Mouse (Mus musculus): ENCODE measurements around the gene Clec2d. TPM values are rescaled to one million over a fixed set of nuclear protein-coding genes. Genes with fewer than 3 reads are reported as not detected.

Clec2d gene
- polyA plus RNA-seq, 1 experiment, result 47.0 TPM

DNA sequence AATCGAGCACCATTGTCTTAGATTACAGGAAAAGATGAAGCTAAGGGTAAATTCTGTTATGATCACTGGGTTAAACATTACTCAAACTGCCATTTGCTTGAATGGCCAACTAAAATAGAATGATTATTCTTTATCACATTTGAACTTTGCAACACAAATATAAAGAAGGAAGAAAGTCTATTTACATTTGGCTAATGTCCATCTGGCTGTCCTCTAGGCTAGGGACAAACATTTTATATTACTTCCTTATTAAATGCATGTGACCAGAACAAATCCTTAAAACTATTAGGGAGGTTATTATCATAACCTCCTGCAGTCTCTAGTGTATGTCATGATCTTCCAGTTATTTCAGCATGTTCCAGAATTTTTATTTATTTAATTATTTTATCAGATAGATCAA is 33.1 kb downstream of the Clec2d start:
- H3K4me1 ChIP-seq (ENCODE audit: control insufficient read depth, insufficient read depth, insufficient read length), result peaks cover 16% of the 10 kb centered on the region
- no peak for DNase-seq (ENCODE audit: low read depth in 1 of 2, low spot score in 2 of 2)
- H3K27me3 ChIP-seq (ENCODE audit: control insufficient read depth, insufficient read depth, low read length), result no peaks in the 10 kb centered on the region
- 82% methylated on average over 1 of the region's 1 CpGs for WGBS
- no peak overlapping the region for H3K4me3 ChIP-seq (ENCODE audit: extremely low read depth, insufficient read depth, insufficient read length)
- no peak overlapping the region for H3K27ac ChIP-seq (ENCODE audit: insufficient read depth, low read length)
- TF ChIP-seq CTCF (IDR thresholded peaks at IDR 0.05; ENCODE audit: extremely low read depth, insufficient read depth, insufficient read length, insufficient replicate concordance) (no peak), POLR2A (IDR thresholded peaks at IDR 0.05; ENCODE audit: low read depth, low read length) (no peak)
- no peaks in the 10 kb centered on the region for H3K36me3 ChIP-seq (ENCODE audit: control insufficient read depth, insufficient read depth, low read length)

DNA sequence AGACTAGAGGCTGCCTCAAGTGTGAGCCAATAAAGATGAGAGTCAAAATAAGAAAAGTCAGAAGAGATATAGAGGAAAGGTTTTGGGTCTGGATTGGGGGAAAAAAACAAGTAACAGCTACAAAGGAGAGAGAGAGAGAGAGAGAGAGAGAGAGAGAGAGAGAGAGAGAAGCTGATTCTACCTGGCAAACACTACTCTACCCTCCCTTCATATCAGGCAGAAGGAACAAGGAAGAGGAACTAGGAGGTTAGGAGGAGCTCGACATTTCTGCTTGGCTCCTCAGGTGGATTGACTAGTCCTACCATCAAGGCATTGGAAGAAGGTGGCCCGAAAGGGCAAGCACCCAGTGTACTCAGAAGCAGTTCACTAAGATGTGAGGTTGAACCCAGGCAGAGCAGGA is 33.8 kb downstream of the Clec2d start:
- 60% methylated on average over 2 of the region's 2 CpGs for WGBS
- no peak overlapping the region for H3K4me3 ChIP-seq (ENCODE audit: extremely low read depth, insufficient read depth, insufficient read length)
- H3K4me1 ChIP-seq (ENCODE audit: control insufficient read depth, insufficient read depth, insufficient read length), result peaks cover 11% of the 10 kb centered on the region
- no peak for DNase-seq (ENCODE audit: low read depth in 1 of 2, low spot score in 2 of 2)
- H3K36me3 ChIP-seq (ENCODE audit: control insufficient read depth, insufficient read depth, low read length), result no peaks in the 10 kb centered on the region
- no peaks in the 10 kb centered on the region for H3K27me3 ChIP-seq (ENCODE audit: control insufficient read depth, insufficient read depth, low read length)
- TF ChIP-seq POLR2A (IDR thresholded peaks at IDR 0.05; ENCODE audit: low read depth, low read length) (no peak), CTCF (IDR thresholded peaks at IDR 0.05; ENCODE audit: extremely low read depth, insufficient read depth, insufficient read length, insufficient replicate concordance) (no peak)
- H3K27ac ChIP-seq (ENCODE audit: insufficient read depth, low read length), result 0 out of 2 replicates have a peak overlapping the region, but pooled peaks have one; percentile 45

DNA sequence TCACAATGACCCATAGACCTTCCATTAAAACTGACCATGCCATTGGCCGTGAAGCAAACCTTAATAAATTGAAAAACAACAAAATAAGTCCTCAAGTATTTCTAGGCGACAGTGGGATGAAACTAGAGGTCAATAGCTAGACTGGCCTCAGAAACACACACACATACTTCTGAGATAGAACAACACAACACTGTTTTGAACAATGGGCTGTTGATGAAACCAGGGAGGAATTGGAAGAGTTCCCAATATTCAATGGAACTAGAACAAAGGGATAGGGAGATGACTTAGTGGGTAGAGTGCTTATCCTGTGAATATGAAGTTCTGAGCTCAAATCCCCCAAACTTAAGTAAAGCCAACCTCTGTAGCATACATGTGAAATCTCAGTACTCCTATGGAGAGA is 34.6 kb downstream of the Clec2d start:
- no peaks in the 10 kb centered on the region for H3K27me3 ChIP-seq (ENCODE audit: control insufficient read depth, insufficient read depth, low read length)
- H3K27ac ChIP-seq (ENCODE audit: insufficient read depth, low read length), result no peak overlapping the region; the same call in 1 of the 2 replicates
- no peak for DNase-seq (ENCODE audit: low read depth in 1 of 2, low spot score in 2 of 2)
- no peaks in the 10 kb centered on the region for H3K36me3 ChIP-seq (ENCODE audit: control insufficient read depth, insufficient read depth, low read length)
- no peak for TF ChIP-seq POLR2A (IDR thresholded peaks at IDR 0.05; ENCODE audit: low read depth, low read length)
- no peak for TF ChIP-seq CTCF (IDR thresholded peaks at IDR 0.05; ENCODE audit: extremely low read depth, insufficient read depth, insufficient read length, insufficient replicate concordance)
- peaks cover 10% of the 10 kb centered on the region for H3K4me1 ChIP-seq (ENCODE audit: control insufficient read depth, insufficient read depth, insufficient read length)
- WGBS, result 88% methylated on average over 2 of the region's 2 CpGs
- no peak overlapping the region for H3K4me3 ChIP-seq (ENCODE audit: extremely low read depth, insufficient read depth, insufficient read length)

DNA sequence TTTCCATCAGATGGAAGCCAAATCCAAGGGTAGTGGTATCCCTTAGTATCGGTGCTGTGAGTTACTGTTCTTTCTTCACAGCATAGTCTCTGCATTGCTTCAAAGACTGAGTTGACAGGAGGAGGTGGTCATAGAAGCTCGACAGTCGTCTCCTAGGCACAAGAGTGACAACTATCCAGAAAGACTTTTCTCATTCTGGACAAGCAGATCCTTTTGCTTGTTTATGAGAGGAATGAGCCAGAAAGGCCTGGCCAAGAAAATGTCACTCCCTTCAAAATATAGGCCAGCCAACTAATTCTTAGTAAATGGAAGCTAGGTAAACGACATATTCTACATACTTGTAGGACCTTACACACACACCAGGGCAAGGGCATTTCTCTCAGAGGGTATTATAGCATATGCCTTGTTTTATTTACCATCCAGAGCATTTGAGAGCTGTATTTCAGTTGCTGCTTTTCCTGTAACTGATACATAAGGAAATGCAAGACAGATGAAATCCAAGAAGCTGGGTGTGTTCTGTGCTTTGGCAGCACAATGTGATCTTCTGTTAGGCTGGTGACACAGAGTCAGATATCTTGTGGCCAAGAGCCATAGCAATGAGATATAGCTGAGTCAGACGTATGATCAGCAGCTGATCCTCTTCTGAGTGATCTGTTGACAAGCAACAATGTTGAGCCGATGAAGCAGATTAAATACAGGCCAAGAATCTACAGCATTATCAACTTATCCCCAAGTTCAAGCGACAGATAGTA is 35.6 kb downstream of the Clec2d start:
- Histone ChIP-seq H3K4me1 (ENCODE audit: control insufficient read depth, insufficient read depth, insufficient read length) (peaks cover 10% of the 10 kb centered on the region), H3K4me3 (ENCODE audit: extremely low read depth, insufficient read depth, insufficient read length) (no peak overlapping the region), H3K27me3 (ENCODE audit: control insufficient read depth, insufficient read depth, low read length) (no peaks in the 10 kb centered on the region), H3K27ac (ENCODE audit: insufficient read depth, low read length) (peak overlapping the region; percentile 24; the same call in 1 of the 2 replicates), H3K36me3 (ENCODE audit: control insufficient read depth, insufficient read depth, low read length) (no peaks in the 10 kb centered on the region)
- no peak for DNase-seq (ENCODE audit: low read depth in 1 of 2, low spot score in 2 of 2)
- 81% methylated on average over 7 of the region's 7 CpGs for WGBS
- TF ChIP-seq CTCF (IDR thresholded peaks at IDR 0.05; ENCODE audit: extremely low read depth, insufficient read depth, insufficient read length, insufficient replicate concordance) (no peak), POLR2A (IDR thresholded peaks at IDR 0.05; ENCODE audit: low read depth, low read length) (no peak)

DNA sequence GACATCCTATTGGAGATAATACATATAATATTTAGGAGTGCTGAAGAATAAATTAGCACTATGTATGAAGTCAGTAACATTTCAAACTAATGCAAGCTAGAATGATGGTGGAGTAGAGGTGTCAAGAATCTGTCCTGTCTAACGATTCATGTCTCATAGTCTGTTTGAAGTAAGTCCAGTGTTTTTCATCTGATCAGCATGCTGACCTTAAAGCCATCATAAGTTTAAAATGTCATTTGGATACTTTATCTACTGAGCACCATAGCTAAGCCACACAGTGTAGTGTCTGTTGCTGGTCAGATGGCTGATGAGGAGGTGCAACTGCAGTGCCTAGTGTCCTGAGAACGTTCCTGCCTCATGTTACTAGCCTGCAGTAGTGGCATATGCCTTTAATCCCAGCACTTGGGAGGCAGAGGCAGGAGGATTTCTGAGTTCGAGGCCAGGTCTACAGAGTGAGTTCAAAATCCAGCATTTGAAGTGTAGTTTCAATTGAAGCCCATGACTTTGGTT is 36.4 kb downstream of the Clec2d start:
- 85% methylated on average over 3 of the region's 3 CpGs for WGBS
- peak overlapping the region; percentile 5; the same call in 1 of the 2 replicates for H3K27ac ChIP-seq (ENCODE audit: insufficient read depth, low read length)
- peaks cover 10% of the 10 kb centered on the region for H3K4me1 ChIP-seq (ENCODE audit: control insufficient read depth, insufficient read depth, insufficient read length)
- H3K36me3 ChIP-seq (ENCODE audit: control insufficient read depth, insufficient read depth, low read length), result no peaks in the 10 kb centered on the region
- H3K4me3 ChIP-seq (ENCODE audit: extremely low read depth, insufficient read depth, insufficient read length), result no peak overlapping the region
- H3K27me3 ChIP-seq (ENCODE audit: control insufficient read depth, insufficient read depth, low read length), result no peaks in the 10 kb centered on the region
- no peak for TF ChIP-seq POLR2A (IDR thresholded peaks at IDR 0.05; ENCODE audit: low read depth, low read length)
- TF ChIP-seq CTCF (IDR thresholded peaks at IDR 0.05; ENCODE audit: extremely low read depth, insufficient read depth, insufficient read length, insufficient replicate concordance), result no peak
- no peak for DNase-seq (ENCODE audit: low read depth in 1 of 2, low spot score in 2 of 2)

DNA sequence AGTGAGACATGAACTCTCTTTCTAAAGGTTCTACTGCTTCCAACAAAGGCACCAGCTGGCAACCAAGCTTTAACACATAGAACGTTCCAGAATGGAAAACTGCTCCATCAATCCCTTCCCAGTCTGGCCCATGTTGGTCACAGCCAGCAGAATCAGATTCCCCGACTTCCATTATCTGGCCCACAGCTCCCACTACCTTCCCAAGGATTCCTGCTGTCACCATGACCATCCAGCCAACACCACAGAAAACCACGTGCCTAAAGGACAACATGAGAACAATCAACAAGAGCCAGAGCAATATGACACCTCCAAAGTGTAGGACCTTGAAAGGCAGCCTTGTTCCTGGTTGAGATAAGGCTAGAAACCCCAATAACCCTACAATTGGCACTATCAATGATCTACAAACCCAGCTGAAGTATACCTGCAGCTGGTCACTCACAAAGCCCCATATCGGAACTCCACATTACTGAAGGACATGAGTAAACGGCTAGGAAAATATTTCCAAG is 37.8 kb downstream of the Clec2d start:
- DNase-seq (ENCODE audit: low read depth in 1 of 2, low spot score in 2 of 2), result no peak
- no peaks in the 10 kb centered on the region for H3K36me3 ChIP-seq (ENCODE audit: control insufficient read depth, insufficient read depth, low read length)
- no peak overlapping the region for H3K4me3 ChIP-seq (ENCODE audit: extremely low read depth, insufficient read depth, insufficient read length)
- TF ChIP-seq CTCF (IDR thresholded peaks at IDR 0.05; ENCODE audit: extremely low read depth, insufficient read depth, insufficient read length, insufficient replicate concordance), result no peak
- no peak for TF ChIP-seq POLR2A (IDR thresholded peaks at IDR 0.05; ENCODE audit: low read depth, low read length)
- peak overlapping the region; percentile 45 for H3K27ac ChIP-seq (ENCODE audit: insufficient read depth, low read length)
- WGBS, result 91% methylated on average over 5 of the region's 5 CpGs
- no peaks in the 10 kb centered on the region for H3K27me3 ChIP-seq (ENCODE audit: control insufficient read depth, insufficient read depth, low read length)
- H3K4me1 ChIP-seq (ENCODE audit: control insufficient read depth, insufficient read depth, insufficient read length), result peaks cover 10% of the 10 kb centered on the region
